Mouse (Mus musculus): Measurements from ENCODE around the gene Galnt3. TPM values are rescaled to one million over a fixed set of nuclear protein-coding genes. Genes with fewer than 3 reads are reported as not detected.
A peak's percentile ranks its signal among the peaks of the same experiment; 100 is the strongest.

Gene Galnt3
- total RNA-seq, 2 experiments from 2014 or later = 0.99 to 1.9 TPM

- intact Hi-C loops (cut with DNase I) = no loop called here
- DNase-seq (ENCODE audit: low spot score in 2 of 2) = peak; percentile 22 to 43
These were observed 821 bp downstream of the Galnt3 start for GRCm38 (mm10) chr2:66123756-66124589.

- DNase-seq (ENCODE audit: low spot score in 2 of 2) = no peak
- intact Hi-C loops (cut with DNase I) = no loop called here
These were observed 7.1 kb downstream of the Galnt3 start for GRCm38 (mm10) chr2:66117686-66118085.

GRCm38 (mm10) chr2:66107864-66108514 lies 16.8 kb downstream of the Galnt3 start:
- intact Hi-C loops (cut with DNase I) = no loop called here
- DNase-seq (ENCODE audit: low spot score in 2 of 2) = no peak

- no peak for DNase-seq (ENCODE audit: low spot score in 2 of 2)
- intact Hi-C loops (cut with DNase I) = no loop called here
These were observed 20.9 kb downstream of the Galnt3 start for GRCm38 (mm10) chr2:66103740-66104436.

- no peak for DNase-seq (ENCODE audit: low spot score in 2 of 2)
These were observed 23.0 kb downstream of the Galnt3 start for GRCm38 (mm10) chr2:66101686-66102304.

GRCm38 (mm10) chr2:66100671-66101351 lies 24.0 kb downstream of the Galnt3 start:
- intact Hi-C loops (cut with DNase I) = no loop called here
- no peak for DNase-seq (ENCODE audit: low spot score in 2 of 2)

More at GRCm38 (mm10) chr2:66101686-66102304, 23.0 kb downstream of the Galnt3 start:
- intact Hi-C loops (cut with DNase I) = no loop called here

GRCm38 (mm10) chr2:66100239-66100638 lies 24.6 kb downstream of the Galnt3 start:
- intact Hi-C loops (cut with DNase I) = no loop called here
- no peak for DNase-seq (ENCODE audit: low spot score in 2 of 2)

GRCm38 (mm10) chr2:66094622-66095181 lies 30.1 kb downstream of the Galnt3 start:
- no peak for DNase-seq (ENCODE audit: low spot score in 2 of 2)
- intact Hi-C loops (cut with DNase I) = no loop called here

- DNase-seq (ENCODE audit: low spot score in 2 of 2) = no peak
- intact Hi-C loops (cut with DNase I) = no loop called here
These were observed 33.5 kb downstream of the Galnt3 start for GRCm38 (mm10) chr2:66091296-66091695.

GRCm38 (mm10) chr2:66081876-66082275 lies 42.9 kb downstream of the Galnt3 start:
- no peak for DNase-seq (ENCODE audit: low spot score in 2 of 2)

GRCm38 (mm10) chr2:66080731-66081130 lies 44.1 kb downstream of the Galnt3 start:
- no peak for DNase-seq (ENCODE audit: low spot score in 2 of 2)
- intact Hi-C loops (cut with DNase I) = no loop called here

More at GRCm38 (mm10) chr2:66081876-66082275, 42.9 kb downstream of the Galnt3 start:
- intact Hi-C loops (cut with DNase I) = no loop called here

GRCm38 (mm10) chr2:66069454-66069853 lies 55.3 kb downstream of the Galnt3 start:
- intact Hi-C loops (cut with DNase I) = no loop called here
- no peak for DNase-seq (ENCODE audit: low spot score in 2 of 2)

- DNase-seq (ENCODE audit: low spot score in 2 of 2) = peak in 1 of 2 experiments; percentile 18
- intact Hi-C loops (cut with DNase I) = no loop called here
These were observed 61.5 kb downstream of the Galnt3 start for GRCm38 (mm10) chr2:66063291-66063690.

GRCm38 (mm10) chr2:66044405-66045089 lies 80.2 kb downstream of the Galnt3 start:
- intact Hi-C loops (cut with DNase I) = loop anchor here (5.0 kb wide), 2 partner anchors 138 to 252 kb away; no protein-coding TSS in a partner anchor
- no peak for DNase-seq (ENCODE audit: low spot score in 2 of 2)

- no peak for DNase-seq (ENCODE audit: low spot score in 2 of 2)
- intact Hi-C loops (cut with DNase I) = loop anchor here (5.0 kb wide), 2 partner anchors 139 to 251 kb away; no protein-coding TSS in a partner anchor
These were observed 81.1 kb downstream of the Galnt3 start for GRCm38 (mm10) chr2:66043441-66044404.

- DNase-seq (ENCODE audit: low spot score in 2 of 2) = peak; percentile 52 to 57
- intact Hi-C loops (cut with DNase I) = loop anchor here (5.0 kb wide), 2 partner anchors 140 to 250 kb away; no protein-coding TSS in a partner anchor
These were observed 82.8 kb downstream of the Galnt3 start for GRCm38 (mm10) chr2:66041917-66042419.

Data from left cerebral cortex, postnatal 36 days (tissue).